Mouse (Mus musculus): ENCODE measurements around the gene Mgat3. TPM values are rescaled to one million over a fixed set of nuclear protein-coding genes. Genes with fewer than 3 reads are reported as not detected.

Mgat3 gene
- polyA plus RNA-seq, 1 experiment from 2014 or later = 12.2 TPM

DNA sequence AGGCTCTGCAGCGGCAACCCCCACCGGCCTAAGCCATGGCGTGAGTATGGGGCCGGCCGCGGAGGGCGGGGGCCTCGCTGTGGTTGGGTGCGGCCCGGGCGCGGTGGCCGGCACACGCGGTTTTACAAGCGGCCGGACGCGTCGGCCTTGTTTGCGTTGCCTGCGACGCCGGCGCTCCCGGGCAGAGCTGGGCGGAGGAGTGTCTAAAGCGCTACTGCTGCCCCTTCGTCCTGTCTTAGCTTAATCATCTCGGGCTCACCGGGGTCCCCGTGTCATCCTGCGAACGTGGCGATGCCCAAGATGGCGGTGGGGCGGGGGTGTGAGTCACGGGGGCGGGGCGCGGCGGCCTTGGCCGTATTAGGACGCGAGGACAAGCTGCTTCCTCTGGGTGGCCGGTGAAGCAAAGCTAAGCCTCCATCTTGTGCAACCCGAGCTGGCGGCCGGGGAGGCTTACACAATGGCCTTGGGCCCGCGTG lies 82.2 kb downstream of the Mgat3 start:
- Histone ChIP-seq H3K27ac (ENCODE audit: low read depth, low read length) (peak overlapping the region; percentile 100), H3K27me3 (replicated peaks; ENCODE audit: control insufficient read depth, insufficient read depth, low read length) (no peaks in the 10 kb centered on the region), H3K9ac (ENCODE audit: low read depth, low read length) (peak overlapping the region; percentile 100), H3K4me3 (ENCODE audit: low read depth, low read length) (peak overlapping the region; percentile 100), H3K4me2 (replicated peaks; ENCODE audit: low read depth) (peak overlapping the region; percentile 96), H3K4me1 (replicated peaks; ENCODE audit: control insufficient read depth, insufficient read depth, low read length) (peaks cover 21% of the 10 kb centered on the region), H3K9me3 (ENCODE audit: control insufficient read depth) (no peaks in the 10 kb centered on the region), H3K36me3 (ENCODE audit: control insufficient read depth, insufficient read depth) (peaks cover 37% of the 10 kb centered on the region)
- ATAC-seq = peak; percentile 39
- TF ChIP-seq CTCF (IDR thresholded peaks at IDR 0.05; ENCODE audit: low read depth) = 0 out of 2 replicates have a peak, but pooled peaks have one; percentile 2
- WGBS = under 1% methylated on average over 51 of the region's 51 CpGs

DNA sequence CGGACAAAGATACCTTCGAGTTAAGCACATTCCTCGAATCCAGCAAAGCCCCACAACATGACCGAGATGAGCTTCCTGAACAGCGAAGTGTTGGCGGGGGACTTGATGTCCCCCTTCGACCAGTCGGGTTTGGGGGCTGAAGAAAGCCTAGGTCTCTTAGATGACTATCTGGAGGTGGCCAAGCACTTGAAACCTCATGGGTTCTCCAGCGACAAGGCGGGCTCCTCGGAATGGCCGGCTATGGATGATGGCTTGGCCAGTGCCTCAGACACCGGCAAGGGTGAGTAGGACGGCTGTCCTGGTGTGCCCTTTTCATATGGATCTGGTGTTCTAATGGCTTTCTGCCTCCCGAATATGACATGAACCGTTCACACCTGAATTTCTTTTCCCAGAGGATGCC lies 82.7 kb downstream of the Mgat3 start:
- ATAC-seq = no peak
- Histone ChIP-seq H3K9ac (ENCODE audit: low read depth, low read length) (peak overlapping the region; percentile 100), H3K9me3 (ENCODE audit: control insufficient read depth) (no peaks in the 10 kb centered on the region), H3K27me3 (replicated peaks; ENCODE audit: control insufficient read depth, insufficient read depth, low read length) (no peaks in the 10 kb centered on the region), H3K36me3 (ENCODE audit: control insufficient read depth, insufficient read depth) (peaks cover 33% of the 10 kb centered on the region), H3K4me1 (replicated peaks; ENCODE audit: control insufficient read depth, insufficient read depth, low read length) (peaks cover 18% of the 10 kb centered on the region), H3K4me2 (replicated peaks; ENCODE audit: low read depth) (peak overlapping the region; percentile 96), H3K4me3 (ENCODE audit: low read depth, low read length) (peak overlapping the region; percentile 100), H3K27ac (ENCODE audit: low read depth, low read length) (peak overlapping the region; percentile 100)
- no peak for TF ChIP-seq CTCF (IDR thresholded peaks at IDR 0.05; ENCODE audit: low read depth)
- 3% methylated on average over 16 of the region's 16 CpGs for WGBS

DNA sequence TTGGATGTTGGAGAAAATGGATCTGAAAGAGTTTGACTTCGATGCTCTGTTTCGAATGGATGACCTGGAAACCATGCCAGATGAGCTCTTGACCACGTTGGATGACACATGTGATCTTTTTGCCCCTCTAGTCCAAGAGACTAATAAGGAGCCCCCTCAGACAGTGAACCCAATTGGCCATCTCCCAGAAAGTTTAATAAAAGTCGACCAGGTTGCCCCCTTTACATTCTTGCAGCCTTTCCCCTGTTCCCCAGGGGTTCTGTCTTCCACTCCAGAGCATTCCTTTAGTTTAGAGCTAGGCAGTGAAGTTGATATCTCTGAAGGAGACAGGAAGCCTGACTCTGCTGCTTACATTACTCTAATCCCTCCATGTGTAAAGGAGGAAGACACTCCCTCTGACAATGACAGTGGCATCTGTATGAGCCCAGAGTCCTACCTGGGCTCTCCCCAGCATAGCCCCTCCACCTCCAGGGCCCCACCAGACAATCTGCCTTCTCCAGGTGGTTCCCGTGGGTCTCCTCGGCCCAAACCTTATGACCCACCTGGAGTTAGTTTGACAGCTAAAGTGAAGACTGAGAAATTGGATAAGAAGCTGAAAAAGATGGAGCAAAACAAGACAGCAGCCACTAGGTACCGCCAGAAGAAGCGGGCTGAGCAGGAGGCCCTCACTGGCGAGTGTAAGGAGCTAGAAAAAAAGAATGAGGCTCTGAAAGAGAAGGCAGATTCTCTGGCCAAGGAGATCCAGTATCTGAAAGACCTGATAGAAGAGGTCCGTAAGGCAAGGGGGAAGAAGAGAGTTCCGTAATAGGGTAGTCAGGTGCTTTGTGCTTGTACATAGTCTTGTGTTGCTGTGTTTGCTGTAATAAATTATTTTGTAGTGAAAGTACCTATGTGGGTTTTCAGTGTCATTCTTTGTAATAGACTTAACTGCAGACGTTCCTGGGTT lies 83.4 kb downstream of the Mgat3 start:
- TF ChIP-seq CTCF (IDR thresholded peaks at IDR 0.05; ENCODE audit: low read depth) = no peak
- ATAC-seq = no peak
- Histone ChIP-seq H3K4me2 (replicated peaks; ENCODE audit: low read depth) (peak overlapping the region; percentile 96), H3K36me3 (ENCODE audit: control insufficient read depth, insufficient read depth) (peaks cover 27% of the 10 kb centered on the region), H3K4me3 (ENCODE audit: low read depth, low read length) (peak overlapping the region; percentile 100), H3K9ac (ENCODE audit: low read depth, low read length) (peak overlapping the region; percentile 100; the same call in 1 of the 2 replicates), H3K27ac (ENCODE audit: low read depth, low read length) (peak overlapping the region; percentile 100), H3K4me1 (replicated peaks; ENCODE audit: control insufficient read depth, insufficient read depth, low read length) (peaks cover 12% of the 10 kb centered on the region), H3K27me3 (replicated peaks; ENCODE audit: control insufficient read depth, insufficient read depth, low read length) (no peaks in the 10 kb centered on the region), H3K9me3 (ENCODE audit: control insufficient read depth) (no peaks in the 10 kb centered on the region)
- 33% methylated on average over 12 of the region's 12 CpGs for WGBS

DNA sequence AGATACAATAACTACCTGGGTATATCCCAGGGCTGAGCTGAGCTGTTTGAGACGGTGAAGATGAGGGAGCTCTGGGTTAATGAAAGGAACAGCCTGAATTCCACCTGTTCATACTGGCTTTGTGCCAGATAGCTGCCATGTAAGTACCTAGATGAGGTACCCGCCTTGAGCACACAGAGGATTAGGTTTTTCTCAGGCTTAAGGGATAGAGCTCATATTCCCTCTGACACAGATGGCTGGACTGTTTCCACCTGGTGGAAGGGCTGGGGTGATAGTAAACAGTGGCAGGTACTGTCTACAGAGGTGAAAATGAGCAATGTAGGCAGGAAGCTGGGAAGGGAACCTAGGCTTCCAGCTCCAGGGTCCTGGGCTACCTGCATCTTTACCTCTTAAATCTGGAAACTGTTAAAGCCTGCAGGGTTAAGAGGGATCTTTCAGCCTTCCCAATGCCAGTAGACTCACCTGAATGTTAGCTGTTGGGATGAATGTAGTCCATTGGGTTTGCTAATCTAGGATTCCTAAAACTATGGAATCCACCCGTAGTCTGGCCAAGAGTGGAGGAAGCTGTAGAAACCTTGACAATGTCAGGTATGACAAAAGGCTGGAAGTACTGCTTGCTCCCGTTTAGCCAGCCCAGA lies 84.2 kb downstream of the Mgat3 start:
- Histone ChIP-seq H3K27ac (ENCODE audit: low read depth, low read length) (peak overlapping the region; percentile 100), H3K9me3 (ENCODE audit: control insufficient read depth) (no peaks in the 10 kb centered on the region), H3K4me3 (ENCODE audit: low read depth, low read length) (peak overlapping the region; percentile 100), H3K27me3 (replicated peaks; ENCODE audit: control insufficient read depth, insufficient read depth, low read length) (no peaks in the 10 kb centered on the region), H3K9ac (ENCODE audit: low read depth, low read length) (no peak overlapping the region; the same call in 1 of the 2 replicates), H3K36me3 (ENCODE audit: control insufficient read depth, insufficient read depth) (peaks cover 26% of the 10 kb centered on the region), H3K4me1 (replicated peaks; ENCODE audit: control insufficient read depth, insufficient read depth, low read length) (peaks cover 12% of the 10 kb centered on the region), H3K4me2 (replicated peaks; ENCODE audit: low read depth) (peak overlapping the region; percentile 96)
- peak; percentile 3; the same call in 1 of the 2 replicates for ATAC-seq
- peak; percentile 28; the same call in 1 of the 2 replicates for TF ChIP-seq CTCF (IDR thresholded peaks at IDR 0.05; ENCODE audit: low read depth)
- 11% methylated on average over 4 of the region's 4 CpGs for WGBS

DNA sequence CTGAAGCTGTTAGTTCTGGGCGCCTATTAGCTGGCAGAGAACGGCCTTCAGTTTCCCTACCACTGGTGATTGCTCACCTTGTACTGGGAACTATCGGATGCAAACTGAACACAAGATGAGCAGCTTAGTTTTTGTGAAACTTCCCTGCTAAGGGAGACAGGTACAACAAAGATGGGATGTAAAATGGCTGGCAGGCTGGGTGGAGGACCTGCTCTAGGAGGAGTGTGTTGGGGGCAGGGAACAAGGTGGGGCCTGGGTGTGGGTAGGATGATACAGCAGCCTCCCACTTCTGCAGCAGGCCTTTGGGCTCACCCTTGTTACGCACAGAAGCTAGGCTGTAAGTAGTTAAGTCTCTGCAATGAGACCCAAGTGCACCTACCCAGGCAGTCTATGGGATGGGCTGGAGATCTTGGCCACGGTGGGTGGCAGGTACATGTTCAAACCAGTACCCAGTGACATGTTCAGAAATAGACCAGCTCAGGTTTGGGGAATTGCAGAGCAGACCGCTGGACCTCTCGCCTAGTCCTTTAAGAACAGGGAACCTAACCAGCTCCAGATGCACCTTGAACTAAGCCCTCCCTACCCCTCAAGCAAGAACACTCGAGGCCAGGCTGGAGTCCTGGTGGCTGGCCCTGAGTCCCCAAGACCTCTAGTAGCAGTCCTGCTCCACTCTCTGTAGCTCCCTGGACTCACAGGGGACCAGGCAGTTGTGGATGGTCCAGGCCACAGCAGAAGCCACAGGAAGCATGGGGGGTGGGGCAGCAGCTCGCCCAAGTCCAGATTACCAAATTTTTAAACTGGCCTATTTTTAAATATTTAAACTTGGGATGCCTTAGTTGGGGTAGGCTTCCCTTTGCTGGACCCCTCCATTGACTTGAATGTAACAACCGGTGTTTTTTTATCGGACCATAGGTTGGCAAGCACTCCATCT lies 85.0 kb downstream of the Mgat3 start:
- no peak for TF ChIP-seq CTCF (IDR thresholded peaks at IDR 0.05; ENCODE audit: low read depth)
- WGBS = 47% methylated on average over 11 of the region's 11 CpGs
- ATAC-seq = no peak
- no peaks in the 10 kb centered on the region for H3K27me3 ChIP-seq (replicated peaks; ENCODE audit: control insufficient read depth, insufficient read depth, low read length)
- peak overlapping the region; percentile 100 for H3K27ac ChIP-seq (ENCODE audit: low read depth, low read length)
- H3K4me1 ChIP-seq (replicated peaks; ENCODE audit: control insufficient read depth, insufficient read depth, low read length) = peaks cover 8% of the 10 kb centered on the region
- H3K4me2 ChIP-seq (replicated peaks; ENCODE audit: low read depth) = peak overlapping the region; percentile 96; the same call in 1 of the 2 replicates
- H3K9me3 ChIP-seq (ENCODE audit: control insufficient read depth) = no peaks in the 10 kb centered on the region
- H3K36me3 ChIP-seq (ENCODE audit: control insufficient read depth, insufficient read depth) = peaks cover 26% of the 10 kb centered on the region
- no peak overlapping the region for H3K4me3 ChIP-seq (ENCODE audit: low read depth, low read length)
- H3K9ac ChIP-seq (ENCODE audit: low read depth, low read length) = no peak overlapping the region

Measured in intestine, postnatal 0 days (tissue).